Comparison of ENCODE assay signal across 31 mouse cellular contexts in genomic region chr8:104963375-104963894, GRCm38 (mm10). TPM values are rescaled to one million over a fixed set of nuclear protein-coding genes. Genes with fewer than 3 reads are reported as not detected.
DNase-seq lines count a peak whose midpoint lies in the region; ATAC-seq and TF ChIP-seq lines count a peak whose summit lies in the region.
"Had no signal": no experiment of that assay in that cellular context is flagged by ENCODE, and none has a peak within 500 bp of the region (broad histone marks: within the 10 kb centered on the region; RNA-seq: fewer than 3 reads in every experiment).

No protein-coding gene starts in this region.

- no peak for ATAC-seq in liver, embryonic 11.5 days (replicated peaks; ENCODE audit: low FRiP score)
- no peak for ATAC-seq in liver, postnatal 0 days

- H3K9ac ChIP-seq in liver, embryonic 11.5 days (ENCODE audit: low read depth, low read length): no peak overlapping the region
- H3K9ac ChIP-seq in liver, postnatal 0 days (replicated peaks): peak overlapping the region; percentile 63
- H3K9ac ChIP-seq: heart, embryonic 15.5 days; hindbrain, embryonic 14.5 days had no signal

- 78% methylated on average over 4 of the region's 4 CpGs for WGBS in liver, embryonic 11.5 days
- WGBS in liver, postnatal 0 days (ENCODE audit: insufficient replicate concordance): 71% methylated on average over 4 of the region's 4 CpGs

- no peaks in the 10 kb centered on the region for H3K36me3 ChIP-seq in liver, embryonic 11.5 days (ENCODE audit: control insufficient read depth, insufficient read depth, low read length)
- peaks cover 23% of the 10 kb centered on the region for H3K36me3 ChIP-seq in liver, postnatal 0 days (replicated peaks; ENCODE audit: insufficient read depth, low read length)
- H3K36me3 ChIP-seq: forebrain, embryonic 10.5 days; heart, embryonic 15.5 days had no signal

- no peak for TF ChIP-seq CTCF in liver, postnatal 0 days (IDR thresholded peaks at IDR 0.05; ENCODE audit: low read depth)

- peak overlapping the region; percentile 32 for H3K4me2 ChIP-seq in liver, embryonic 11.5 days
- peak overlapping the region; percentile 64 for H3K4me2 ChIP-seq in liver, postnatal 0 days (ENCODE audit: low read depth, low read length)
- H3K4me2 ChIP-seq: heart, embryonic 15.5 days; hindbrain, embryonic 14.5 days; midbrain, embryonic 11.5 days had no signal

- no peaks in the 10 kb centered on the region for H3K9me3 ChIP-seq in liver, embryonic 11.5 days (ENCODE audit: control insufficient read depth, low read length)
- H3K9me3 ChIP-seq in liver, postnatal 0 days (ENCODE audit: low read length): no peaks in the 10 kb centered on the region
- H3K9me3 ChIP-seq: forebrain, embryonic 10.5 days; heart, embryonic 15.5 days had no signal

- peak; percentile 33 to 43 for DNase-seq in spleen, postnatal 10 days (ENCODE audit: low spot score in 2 of 2)
- no peak for DNase-seq in spleen, adult 12 weeks (ENCODE audit: low spot score)
- peak; percentile 23 for DNase-seq in c-Kit-positive CD71-positive TER-119-positive erythroid progenitor cells, embryonic 14.5 days (ENCODE audit: low spot score)
- DNase-seq in liver, embryonic 11.5 days (ENCODE audit: low spot score): no peak
- DNase-seq in liver, postnatal 0 days: no peak
- no peak for DNase-seq in cerebellum, postnatal 25 days
- DNase-seq in right cerebral cortex, adult 18-20 months: no peak
- no peak for DNase-seq in adrenal gland, postnatal 25 days
- DNase-seq: adrenal gland, postnatal 36 days; cerebellum, adult 2 months; gastrocnemius, postnatal 36 days; heart, postnatal 36 days; kidney, adult 8-10 months; kidney, postnatal 10 days; lung, adult 18-20 months; lung, postnatal 10 days; right cerebral cortex, postnatal 4 days; thymus, adult 18-20 months; thymus, postnatal 4 days had no signal

- TF ChIP-seq EP300 in liver, postnatal 0 days (IDR thresholded peaks at IDR 0.05; ENCODE audit: low read depth): no peak

- H3K4me1 ChIP-seq in liver, embryonic 11.5 days (replicated peaks; ENCODE audit: control insufficient read depth, insufficient read depth, low read length): no peaks in the 10 kb centered on the region
- peaks cover 14% of the 10 kb centered on the region for H3K4me1 ChIP-seq in liver, postnatal 0 days (ENCODE audit: insufficient read depth)
- H3K4me1 ChIP-seq: forebrain, embryonic 10.5 days; heart, embryonic 15.5 days had no signal

- no peak overlapping the region for H3K27ac ChIP-seq in liver, embryonic 11.5 days (ENCODE audit: low read depth, low read length)
- 0 out of 2 replicates have a peak overlapping the region, but pooled peaks have one; percentile 4 for H3K27ac ChIP-seq in liver, postnatal 0 days (ENCODE audit: low read depth)
- H3K27ac ChIP-seq: forebrain, embryonic 10.5 days; heart, embryonic 15.5 days; hindbrain, embryonic 14.5 days had no signal

- H3K4me3 ChIP-seq in liver, embryonic 11.5 days (ENCODE audit: low read depth, low read length): peak overlapping the region; percentile 30; the same call in 1 of the 2 replicates
- H3K4me3 ChIP-seq in liver, postnatal 0 days (ENCODE audit: low read depth, low read length): peak overlapping the region; percentile 50
- H3K4me3 ChIP-seq: forebrain, embryonic 10.5 days; heart, embryonic 15.5 days had no signal

- H3K27me3 ChIP-seq in liver, embryonic 11.5 days (replicated peaks; ENCODE audit: control insufficient read depth, insufficient read depth, low read length): no peaks in the 10 kb centered on the region
- no peaks in the 10 kb centered on the region for H3K27me3 ChIP-seq in liver, postnatal 0 days (ENCODE audit: insufficient read depth, low read length)
- H3K27me3 ChIP-seq: heart, embryonic 15.5 days had no signal

RNA-seq across cellular contexts. Expression of gene Ces2g, which starts 1.9 kb away (rescaled TPM):
- 7.1 and 7.7 TPM in 2 replicates for polyA plus RNA-seq in liver, embryonic 11.5 days (2014; fragmentation: Nextera tagmentation; extraction: Ambion mirVana)
- polyA plus RNA-seq in liver, postnatal 0 days (2015; fragmentation: Nextera tagmentation; extraction: Ambion mirVana): 12.0 and 13.1 TPM in 2 replicates
- total RNA-seq in adrenal gland, postnatal 25 days (2021): 1.3 and 2.0 TPM in 2 replicates
- polyA plus RNA-seq: forebrain, embryonic 10.5 days; hindbrain, embryonic 14.5 days; limb, embryonic 11.5 days; neural tube, embryonic 14.5 days had no signal

RNA-seq across cellular contexts. Expression of gene Ces2f, which starts 16.3 kb away (rescaled TPM):
- not detected in 2 replicates for polyA plus RNA-seq in liver, embryonic 11.5 days (2014; fragmentation: Nextera tagmentation; extraction: Ambion mirVana)
- polyA plus RNA-seq in liver, postnatal 0 days (2015; fragmentation: Nextera tagmentation; extraction: Ambion mirVana): not detected in 2 replicates
- total RNA-seq in adrenal gland, postnatal 25 days (2021): not detected in 2 replicates
- total RNA-seq: adrenal gland, postnatal 36 days; heart, adult 8-10 months; heart, postnatal 36 days; layer of hippocampus, adult 18-20 months; layer of hippocampus, postnatal 14 days had no signal
- polyA plus RNA-seq: cerebellum, adult 2 months; forebrain, embryonic 10.5 days; heart, embryonic 15.5 days; hindbrain, embryonic 14.5 days; intestine, embryonic 14.5 days; limb, embryonic 11.5 days; midbrain, embryonic 11.5 days; midbrain, postnatal 0 days; neural tube, embryonic 14.5 days had no signal

RNA-seq across cellular contexts. Expression of gene Ces2h, which starts 37.2 kb away (rescaled TPM):
- not detected in 2 replicates for polyA plus RNA-seq in liver, embryonic 11.5 days (2014; fragmentation: Nextera tagmentation; extraction: Ambion mirVana)
- polyA plus RNA-seq in liver, postnatal 0 days (2015; fragmentation: Nextera tagmentation; extraction: Ambion mirVana): not detected in 2 replicates
- not detected in 2 replicates for total RNA-seq in adrenal gland, postnatal 25 days (2021)
- total RNA-seq: adrenal gland, postnatal 36 days; gastrocnemius, postnatal 36 days; heart, adult 8-10 months; heart, postnatal 36 days; layer of hippocampus, adult 18-20 months; layer of hippocampus, postnatal 14 days; midbrain, postnatal 0 days had no signal
- polyA plus RNA-seq: cerebellum, adult 2 months; embryonic facial prominence, embryonic 14.5 days; forebrain, embryonic 10.5 days; heart, embryonic 15.5 days; hindbrain, embryonic 14.5 days; intestine, embryonic 14.5 days; limb, embryonic 11.5 days; midbrain, embryonic 11.5 days; midbrain, postnatal 0 days; neural tube, embryonic 14.5 days had no signal

RNA-seq across cellular contexts. Expression of gene Ces2e, which starts 37.4 kb away (rescaled TPM):
- polyA plus RNA-seq in liver, embryonic 11.5 days (2014; fragmentation: Nextera tagmentation; extraction: Ambion mirVana): 0.17 TPM in 1 of 2 replicates, not detected in the other
- 13.5 and 14.6 TPM in 2 replicates for polyA plus RNA-seq in liver, postnatal 0 days (2015; fragmentation: Nextera tagmentation; extraction: Ambion mirVana)
- 2.7 and 3.0 TPM in 2 replicates for total RNA-seq in adrenal gland, postnatal 25 days (2021)
- total RNA-seq: gastrocnemius, postnatal 36 days; layer of hippocampus, adult 18-20 months; layer of hippocampus, postnatal 14 days; midbrain, postnatal 0 days had no signal
- polyA plus RNA-seq: forebrain, embryonic 10.5 days; hindbrain, embryonic 14.5 days; limb, embryonic 11.5 days; midbrain, embryonic 11.5 days; midbrain, postnatal 0 days; neural tube, embryonic 14.5 days had no signal

Comparison
In these comparisons a context has a peak if more than half of its experiments do, and no peak if none do; other contexts are left out.
1. DNase-seq: peak in spleen, postnatal 10 days (2 of 2) and c-Kit-positive CD71-positive TER-119-positive erythroid progenitor cells, embryonic 14.5 days (single experiment); none in spleen, adult 12 weeks (single experiment), liver, embryonic 11.5 days (single experiment), liver, postnatal 0 days (single experiment), cerebellum, postnatal 25 days (0 of 2), right cerebral cortex, adult 18-20 months (single experiment) and adrenal gland, postnatal 25 days (single experiment).